Mouse (Mus musculus) midbrain, embryonic 15.5 days (tissue): ENCODE measurements around the gene Pla1a. TPM values are rescaled to one million over a fixed set of nuclear protein-coding genes. Genes with fewer than 3 reads are reported as not detected.
A peak's percentile ranks its signal among the peaks of the same experiment; 100 is the strongest.
"Not testable (repeated sequence)": the region's sequence is repeated elsewhere in the genome, so short reads cannot be mapped to it uniquely, and the experiment has no call there.

Experiments used
- ATAC-seq: fragments of 200-750 bp; cut with Nextera tagmentation; replicated peaks from 2 replicates; pipeline ENCODE4 v1.8.0; 2017; ENCODE audit warnings: moderate TSS enrichment
- H3K27ac ChIP-seq: fragments of 300-500 bp; sonication (generic); 2 replicates; pipeline ENCODE4 v1.5.1; 2015; ENCODE audit warnings: mild to moderate bottlenecking, inconsistent platforms
- H3K27me3 ChIP-seq: fragments of 300-500 bp; sonication (generic); replicated peaks from 2 replicates; pipeline ENCODE4 v1.6.1; 2015; ENCODE audit warnings: inconsistent platforms
- H3K36me3 ChIP-seq: fragments of 300-500 bp; sonication (generic); replicated peaks from 2 replicates; pipeline ENCODE4 v1.6.1; 2015; ENCODE audit warnings: inconsistent platforms
- H3K4me1 ChIP-seq: fragments of 300-500 bp; sonication (generic); 2 replicates; pipeline ENCODE4 v1.6.1; 2015; ENCODE audit warnings: inconsistent platforms
- H3K4me2 ChIP-seq: fragments of 300-500 bp; sonication (generic); 2 replicates; pipeline ENCODE4 v1.6.1; 2015; ENCODE audit warnings: inconsistent platforms, mild to moderate bottlenecking, moderate library complexity
- H3K4me3 ChIP-seq: fragments of 300-500 bp; sonication (generic); 2 replicates; pipeline ENCODE4 v1.5.1; 2015; ENCODE audit warnings: mild to moderate bottlenecking, inconsistent platforms
- H3K9ac ChIP-seq: fragments of 300-500 bp; sonication (generic); 2 replicates; pipeline ENCODE4 v1.6.1; 2015; ENCODE audit warnings: mild to moderate bottlenecking, inconsistent platforms
- H3K9me3 ChIP-seq: fragments of 300-500 bp; sonication (generic); 2 replicates; pipeline ENCODE4 v1.6.1; 2016; ENCODE audit warnings: inconsistent platforms
- WGBS: fragments of 180-500 bp; shearing (Covaris S2); methylation state at CpG from one replicate; pipeline ENCODE4 v1.1.7; 2015; ENCODE audit warnings: mixed read lengths; 5-methylcytosine and 5-hydroxymethylcytosine counted together
- polyA plus RNA-seq: library from polyadenylated mRNA; unstranded; fragments of >200 nt; fragmentation: Nextera tagmentation; extraction: Ambion mirVana; gene quantifications from 2 replicates; pipeline ENCODE4 v1.2.1, GENCODE M21; 2015

Gene Pla1a
- polyA plus RNA-seq, 1 experiment from 2014 or later = 0.61 TPM

DNA sequence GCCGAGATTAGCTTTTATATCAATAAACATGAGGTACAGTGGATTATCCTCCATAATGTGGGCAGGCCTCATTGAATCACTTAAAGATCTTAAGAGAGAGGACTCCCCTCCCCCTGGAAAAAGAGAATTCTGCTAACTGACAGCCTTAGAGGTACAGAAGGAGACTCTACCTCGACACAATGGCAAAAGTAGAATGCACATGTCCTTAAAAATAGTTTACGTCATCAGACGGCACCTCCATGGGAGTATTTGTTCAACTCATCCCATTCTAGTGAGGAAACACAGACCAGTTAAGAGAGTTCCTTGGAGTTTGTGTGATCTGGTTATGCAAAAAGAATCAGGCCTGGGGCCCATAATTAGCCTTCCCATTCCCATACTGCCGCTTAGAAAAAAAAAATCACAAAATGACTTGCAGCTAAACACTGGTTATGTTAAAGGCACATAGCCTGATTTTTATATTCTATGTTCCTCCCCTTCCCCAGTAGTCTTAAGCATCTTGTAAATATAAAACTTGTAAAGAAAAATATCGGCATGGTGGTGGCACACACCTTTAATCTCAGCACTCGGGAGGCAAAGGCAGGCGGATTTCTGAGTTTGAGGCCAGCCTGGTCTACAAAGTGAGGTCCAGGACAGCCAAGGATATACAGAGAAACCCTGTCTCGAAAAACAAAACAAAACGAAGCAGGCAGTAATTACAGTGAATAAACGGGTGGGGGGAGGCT, 21.7 kb upstream of the Pla1a start:
- H3K27me3 ChIP-seq = no peaks in the 10 kb centered on the region
- no peaks in the 10 kb centered on the region for H3K36me3 ChIP-seq
- WGBS = 79% methylated on average over 11 of the region's 11 CpGs
- ATAC-seq = no peak
- no peak overlapping the region for H3K4me2 ChIP-seq
- no peaks in the 10 kb centered on the region for H3K9me3 ChIP-seq
- no peak overlapping the region for H3K27ac ChIP-seq
- no peak overlapping the region for H3K9ac ChIP-seq
- no peak overlapping the region for H3K4me3 ChIP-seq
- H3K4me1 ChIP-seq = peaks cover 20% of the 10 kb centered on the region

DNA sequence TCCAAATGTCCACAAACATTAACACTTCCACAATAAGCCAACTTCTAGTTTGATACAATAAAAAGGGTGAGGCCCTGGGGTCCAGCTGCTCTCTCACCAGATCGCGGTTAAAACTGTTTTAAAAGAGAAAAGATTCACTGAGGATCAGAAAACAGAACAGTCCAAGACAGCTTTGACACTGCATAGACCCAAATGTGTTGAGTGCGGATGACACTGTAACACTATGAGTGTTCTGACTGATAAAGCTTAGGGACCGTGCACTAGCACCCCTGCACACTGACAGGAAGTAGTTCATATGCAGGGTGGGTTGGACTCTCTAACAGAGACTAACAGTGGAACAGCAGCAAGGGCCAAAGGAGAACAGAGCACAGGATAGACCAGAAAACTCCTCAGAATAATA, 21.0 kb upstream of the Pla1a start:
- Histone ChIP-seq H3K27me3 (no peaks in the 10 kb centered on the region), H3K4me1 (peaks cover 20% of the 10 kb centered on the region), H3K9ac (no peak overlapping the region), H3K4me3 (no peak overlapping the region), H3K4me2 (no peak overlapping the region), H3K36me3 (no peaks in the 10 kb centered on the region), H3K27ac (no peak overlapping the region), H3K9me3 (no peaks in the 10 kb centered on the region)
- ATAC-seq = no peak
- WGBS = 90% methylated on average over 4 of the region's 4 CpGs

- no peaks in the 10 kb centered on the region for H3K27me3 ChIP-seq
- peak overlapping the region; percentile 72 for H3K4me3 ChIP-seq
- WGBS = 30% methylated on average over 3 of the region's 3 CpGs
- no peaks in the 10 kb centered on the region for H3K9me3 ChIP-seq
- no peak for ATAC-seq
- H3K9ac ChIP-seq = peak overlapping the region; percentile 77
- H3K4me1 ChIP-seq = peaks cover 20% of the 10 kb centered on the region
- 0 out of 2 replicates have a peak, but pooled peaks cover 2% of the 10 kb centered on the region for H3K36me3 ChIP-seq
- peak overlapping the region; percentile 78 for H3K4me2 ChIP-seq
- H3K27ac ChIP-seq = peak overlapping the region; percentile 82
These were observed 20.2 kb upstream of the Pla1a start for GRCm38 (mm10) chr16:38453203-38453553.

DNA sequence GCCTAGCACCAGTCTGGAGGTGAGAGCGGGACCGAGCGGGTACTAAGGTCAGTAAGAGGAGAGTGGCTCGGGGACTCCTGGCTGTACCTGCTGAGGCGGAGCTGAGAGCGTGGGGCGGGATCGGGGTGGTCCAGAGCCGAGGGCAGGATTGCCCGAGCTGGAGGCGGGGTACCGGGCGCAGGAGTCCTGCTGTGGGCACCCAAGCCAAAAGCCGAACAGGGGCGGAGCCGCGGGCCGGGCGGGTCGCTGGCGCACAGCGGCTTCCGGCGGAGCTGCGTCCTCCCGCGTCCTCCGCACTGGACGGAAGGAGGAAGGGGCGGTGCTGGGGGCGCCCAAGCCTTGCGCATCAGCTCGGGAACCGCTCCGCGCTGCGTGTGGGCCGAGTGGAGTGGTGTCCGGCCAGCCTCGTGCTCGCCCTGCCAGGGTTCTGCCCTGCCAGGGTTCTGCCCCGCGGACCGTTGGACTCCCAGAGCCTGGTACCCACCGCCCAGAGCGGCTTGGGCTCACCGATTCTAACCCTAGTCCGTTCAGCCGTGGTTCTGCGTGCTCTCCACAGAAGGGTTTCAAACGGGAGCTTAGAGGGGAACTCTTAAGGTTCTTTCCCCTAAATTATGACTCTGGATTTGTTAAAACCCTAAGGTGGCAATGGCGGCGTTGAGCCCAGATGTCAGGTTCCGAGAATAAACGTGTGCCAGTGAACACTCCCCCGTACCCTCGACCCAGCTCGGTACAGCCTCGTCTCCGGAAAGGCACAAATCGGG, 19.7 kb upstream of the Pla1a start, which contains the start of gene Adprh:
Gene Adprh (minus strand): TSS at position 262 of the 761 bp plus-strand sequence.
- peak within 1 kb of the TSS; percentile 82 for H3K27ac ChIP-seq
- H3K9ac ChIP-seq = peak within 1 kb of the TSS; percentile 77
- H3K9me3 ChIP-seq = no peaks in the 10 kb centered on the region
- H3K4me2 ChIP-seq = peak within 1 kb of the TSS; percentile 78
- under 1% methylated on average over 51 of the region's 61 CpGs for WGBS
- peak; percentile 99 for ATAC-seq
- no peaks in the 10 kb centered on the region for H3K27me3 ChIP-seq
- peaks cover 20% of the 10 kb centered on the region for H3K4me1 ChIP-seq
- H3K36me3 ChIP-seq = peaks cover 7% of the 10 kb centered on the region; the same call in 1 of the 2 replicates
- H3K4me3 ChIP-seq = peak within 1 kb of the TSS; percentile 72

GRCm38 (mm10) chr16:38451421-38452205, 18.7 kb upstream of the Pla1a start:
- H3K9ac ChIP-seq = peak overlapping the region; percentile 77
- ATAC-seq = no peak
- H3K27ac ChIP-seq = peak overlapping the region; percentile 82
- no peaks in the 10 kb centered on the region for H3K27me3 ChIP-seq
- peaks cover 20% of the 10 kb centered on the region for H3K4me1 ChIP-seq
- WGBS = 49% methylated on average over 12 of the region's 12 CpGs
- H3K4me2 ChIP-seq = peak overlapping the region; percentile 78
- H3K4me3 ChIP-seq = peak overlapping the region; percentile 72
- H3K9me3 ChIP-seq = no peaks in the 10 kb centered on the region
- H3K36me3 ChIP-seq = peaks cover 16% of the 10 kb centered on the region

- no peak overlapping the region for H3K4me3 ChIP-seq
- H3K9ac ChIP-seq = no peak overlapping the region
- H3K9me3 ChIP-seq = no peaks in the 10 kb centered on the region
- peaks cover 24% of the 10 kb centered on the region for H3K36me3 ChIP-seq
- no peaks in the 10 kb centered on the region for H3K27me3 ChIP-seq
- no peak overlapping the region for H3K4me2 ChIP-seq
- no peak overlapping the region for H3K27ac ChIP-seq
- WGBS = 83% methylated on average over 7 of the region's 7 CpGs
- peaks cover 20% of the 10 kb centered on the region for H3K4me1 ChIP-seq
- ATAC-seq = no peak
These were observed 17.8 kb upstream of the Pla1a start for GRCm38 (mm10) chr16:38450707-38451106.

DNA sequence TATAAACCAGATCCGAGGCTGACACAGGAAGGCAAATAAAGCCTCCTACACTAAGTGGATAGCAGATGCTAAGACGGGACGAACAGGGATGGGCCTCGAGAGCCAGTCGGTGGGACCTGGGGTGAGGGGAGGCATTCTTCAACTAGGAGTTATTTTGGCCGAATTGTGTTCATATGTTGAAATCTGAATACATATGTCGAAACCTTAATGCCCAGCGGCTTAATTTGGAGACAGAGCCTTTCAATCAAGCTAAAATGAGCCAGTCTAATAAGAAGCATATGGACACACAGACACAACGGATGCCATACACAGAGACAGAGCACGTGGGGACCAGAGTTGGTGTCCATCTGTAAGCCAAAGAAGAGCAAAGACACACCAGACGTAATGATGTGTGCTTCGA, 15.5 kb upstream of the Pla1a start:
- WGBS = 94% methylated on average over 12 of the region's 12 CpGs
- no peak for ATAC-seq
- Histone ChIP-seq H3K4me3 (no peak overlapping the region), H3K9me3 (no peaks in the 10 kb centered on the region), H3K27me3 (no peaks in the 10 kb centered on the region), H3K9ac (no peak overlapping the region), H3K4me1 (peaks cover 20% of the 10 kb centered on the region), H3K36me3 (peaks cover 40% of the 10 kb centered on the region), H3K27ac (no peak overlapping the region), H3K4me2 (no peak overlapping the region)

DNA sequence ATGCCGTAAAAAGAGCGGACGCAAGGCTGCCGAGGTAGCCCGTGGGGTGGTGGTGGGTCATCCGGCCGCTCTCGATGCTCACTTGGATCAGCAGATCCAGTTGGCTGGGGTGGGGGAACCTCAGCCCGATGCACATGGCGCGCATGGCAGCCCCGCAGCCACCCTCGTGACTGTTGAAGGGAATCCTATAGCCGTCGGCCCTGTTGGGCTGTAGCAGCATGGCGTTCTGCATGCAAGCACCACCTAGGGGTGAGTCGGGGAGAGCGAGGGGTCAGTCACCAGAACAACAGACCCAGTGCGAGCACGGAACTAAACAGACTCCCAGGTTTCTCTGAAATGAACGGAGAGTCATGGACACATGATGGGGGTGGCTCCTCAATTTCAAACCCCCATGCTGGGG, 14.4 kb upstream of the Pla1a start:
- Histone ChIP-seq H3K27me3 (no peaks in the 10 kb centered on the region), H3K27ac (no peak overlapping the region), H3K4me1 (peaks cover 20% of the 10 kb centered on the region), H3K9me3 (no peaks in the 10 kb centered on the region), H3K9ac (no peak overlapping the region), H3K4me2 (no peak overlapping the region), H3K36me3 (peaks cover 40% of the 10 kb centered on the region), H3K4me3 (no peak overlapping the region)
- WGBS = 89% methylated on average over 21 of the region's 21 CpGs
- ATAC-seq = no peak

DNA sequence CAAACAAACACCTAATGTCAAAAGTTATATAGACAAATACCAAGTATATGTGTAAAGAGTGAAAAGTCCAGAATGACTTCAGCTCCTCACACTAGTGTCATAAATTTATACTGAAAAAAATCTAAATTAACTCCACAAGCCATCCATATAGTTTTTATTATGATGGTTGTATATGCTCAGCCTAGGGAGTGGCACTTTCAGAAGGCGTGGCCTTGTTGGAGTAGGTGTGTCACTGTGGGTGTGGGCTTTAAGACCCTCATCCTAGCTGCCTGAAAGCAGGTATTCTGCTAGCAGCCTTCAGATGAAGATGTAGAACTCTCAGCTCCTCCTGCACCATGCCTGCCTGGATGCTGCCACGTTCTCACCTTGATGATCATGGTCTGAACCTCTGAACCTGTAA, 13.2 kb upstream of the Pla1a start:
- H3K36me3 ChIP-seq = peaks cover 40% of the 10 kb centered on the region
- H3K27me3 ChIP-seq, H3K4me3 ChIP-seq, H3K9me3 ChIP-seq, ATAC-seq, H3K4me1 ChIP-seq, H3K4me2 ChIP-seq, H3K9ac ChIP-seq, H3K27ac ChIP-seq: not testable (repeated sequence)
- 97% methylated on average over 2 of the region's 2 CpGs for WGBS

- Histone ChIP-seq H3K9me3 (no peaks in the 10 kb centered on the region), H3K27ac (no peak overlapping the region), H3K4me2 (no peak overlapping the region), H3K9ac (no peak overlapping the region), H3K36me3 (peaks cover 40% of the 10 kb centered on the region), H3K4me1 (0 out of 2 replicates have a peak, but pooled peaks cover 6% of the 10 kb centered on the region), H3K4me3 (no peak overlapping the region), H3K27me3 (no peaks in the 10 kb centered on the region)
- WGBS = 96% methylated on average over 20 of the region's 20 CpGs
- no peak for ATAC-seq
These were observed 12.6 kb upstream of the Pla1a start for GRCm38 (mm10) chr16:38445576-38445975.

DNA sequence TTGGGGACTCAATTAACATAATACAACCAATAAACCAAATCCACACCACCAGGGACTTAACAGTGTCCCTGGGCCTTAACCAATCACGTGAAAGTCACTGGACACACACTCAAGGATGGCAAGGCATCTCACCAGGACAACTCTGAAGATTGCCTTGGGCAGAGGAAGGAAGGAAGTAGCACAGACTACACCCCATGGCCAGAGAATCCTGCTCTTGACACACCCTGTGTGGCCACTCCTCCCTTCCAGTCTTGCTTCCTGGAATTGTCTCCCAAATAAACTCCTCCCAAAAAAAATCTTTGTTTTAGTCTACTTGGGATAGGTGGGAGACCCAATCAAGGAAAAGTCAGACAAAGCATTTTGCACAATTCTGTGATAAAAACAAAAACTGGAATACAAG, 12.1 kb upstream of the Pla1a start:
- Histone ChIP-seq H3K9ac (no peak overlapping the region), H3K4me2 (no peak overlapping the region), H3K27me3 (no peaks in the 10 kb centered on the region), H3K9me3 (no peaks in the 10 kb centered on the region), H3K27ac (no peak overlapping the region), H3K4me3 (no peak overlapping the region), H3K4me1 (0 out of 2 replicates have a peak, but pooled peaks cover under 1% of the 10 kb centered on the region), H3K36me3 (peaks cover 40% of the 10 kb centered on the region)
- 98% methylated on average over 1 of the region's 1 CpGs for WGBS
- ATAC-seq = no peak
